Mouse (Mus musculus): ENCODE measurements at regions not wholly inside any gene's neighbourhood (a gene's known extent, or its start where the extent isn't known, plus 50 kb on each side); places are given as distances from the start of the nearest gene placed in this dataset.
"Not testable (repeated sequence)": the region's sequence is repeated elsewhere in the genome, so short reads cannot be mapped to it uniquely, and the experiment has no call there.

GRCm38 (mm10) chr7:60733331-60733994, 593.4 kb upstream of the Snrpn start:
- H3K36me3 ChIP-seq (ENCODE audit: control insufficient read depth, insufficient read depth, low read length); H3K27ac ChIP-seq (ENCODE audit: low read depth, low read length); H3K9me3 ChIP-seq (ENCODE audit: control insufficient read depth, low read length); H3K27me3 ChIP-seq (replicated peaks; ENCODE audit: control insufficient read depth, insufficient read depth, low read length); H3K9ac ChIP-seq (ENCODE audit: low read depth, low read length); H3K4me1 ChIP-seq (ENCODE audit: control insufficient read depth, insufficient read depth, low read depth, low read length): not testable (repeated sequence)
- H3K4me3 ChIP-seq (ENCODE audit: low read length) = peak overlapping the region; percentile 24
- WGBS = 53% methylated on average over 20 of the region's 20 CpGs
- peak overlapping the region; percentile 42 for H3K4me2 ChIP-seq (ENCODE audit: low read length)
- ATAC-seq = peak; percentile 80

- H3K27me3 ChIP-seq (replicated peaks; ENCODE audit: control insufficient read depth, insufficient read depth, low read length); H3K4me3 ChIP-seq (ENCODE audit: low read length); H3K4me2 ChIP-seq (ENCODE audit: low read length); ATAC-seq; H3K4me1 ChIP-seq (ENCODE audit: control insufficient read depth, insufficient read depth, low read depth, low read length); H3K36me3 ChIP-seq (ENCODE audit: control insufficient read depth, insufficient read depth, low read length); H3K9ac ChIP-seq (ENCODE audit: low read depth, low read length); H3K9me3 ChIP-seq (ENCODE audit: control insufficient read depth, low read length); H3K27ac ChIP-seq (ENCODE audit: low read depth, low read length): not testable (repeated sequence)
- WGBS = 20% methylated on average over 5 of the region's 5 CpGs
Measured at GRCm38 (mm10) chr7:60728108-60728721, 588.2 kb upstream of the Snrpn start.

Data from hindbrain, embryonic 16.5 days (tissue).